Mouse (Mus musculus) layer of hippocampus, adult 11-12 months (tissue): ENCODE measurements around the gene Ppp1r10.

Experiments used
- DNase-seq: peaks from one replicate; pipeline ENCODE4 v3.0.0; 2022; ENCODE audit warnings: low spot score

The Ppp1r10 gene

DNA sequence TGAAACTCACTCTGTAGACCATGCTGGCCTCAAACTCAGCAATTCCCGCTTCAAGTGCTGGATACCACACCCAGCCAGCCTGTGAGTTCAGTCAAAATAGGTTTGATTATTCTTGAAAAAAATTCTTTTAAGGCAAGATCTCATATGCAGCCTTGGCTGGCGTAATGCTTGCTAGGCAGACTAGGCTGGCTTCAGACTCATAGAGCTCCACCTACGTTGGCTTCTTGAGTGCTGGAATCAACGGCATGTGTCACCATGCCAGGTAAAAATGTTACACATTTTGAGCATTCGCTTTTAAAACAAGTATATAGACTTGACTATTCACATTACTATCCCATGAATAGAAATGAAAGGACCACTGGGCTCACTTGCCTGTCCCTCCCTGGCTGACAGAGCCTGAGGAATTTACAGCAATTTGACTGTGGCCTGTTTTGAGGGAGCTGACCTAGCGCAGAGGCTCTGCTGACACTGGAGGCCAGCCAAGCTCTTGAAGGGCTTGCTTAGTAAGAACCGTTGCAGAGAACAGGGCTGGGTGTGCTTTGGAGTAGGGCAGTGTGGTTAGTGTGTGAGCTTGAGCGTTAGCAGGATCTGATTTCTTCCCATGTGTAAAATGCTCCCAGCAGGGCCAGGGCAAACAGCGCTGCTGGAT, 12.8 kb upstream of the Ppp1r10 start:
- no peak for DNase-seq

- no peak for DNase-seq
These were observed 12.3 kb upstream of the Ppp1r10 start for GRCm38 (mm10) chr17:35903992-35904355.

- no peak for DNase-seq
These were observed 10.6 kb upstream of the Ppp1r10 start for GRCm38 (mm10) chr17:35905587-35905986.

DNA sequence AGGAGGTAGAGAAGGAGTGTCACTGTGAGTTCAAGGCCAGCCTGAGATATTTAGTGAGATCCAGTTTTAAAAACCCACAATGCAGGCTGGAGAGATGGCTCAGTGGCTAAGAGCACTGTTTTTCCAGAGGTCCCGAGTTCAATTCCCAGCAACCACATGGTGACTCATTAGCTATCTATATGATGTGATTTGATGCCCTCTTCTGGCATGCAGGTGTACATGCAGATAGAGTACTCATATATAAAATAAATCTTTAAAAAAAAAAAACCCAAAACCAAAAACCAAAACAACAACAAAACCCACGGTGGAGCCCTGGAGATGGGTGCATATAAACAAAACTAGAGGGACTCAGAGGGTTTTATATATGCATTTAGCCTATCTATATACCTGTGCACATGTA, 8.6 kb upstream of the Ppp1r10 start:
- no peak for DNase-seq

DNA sequence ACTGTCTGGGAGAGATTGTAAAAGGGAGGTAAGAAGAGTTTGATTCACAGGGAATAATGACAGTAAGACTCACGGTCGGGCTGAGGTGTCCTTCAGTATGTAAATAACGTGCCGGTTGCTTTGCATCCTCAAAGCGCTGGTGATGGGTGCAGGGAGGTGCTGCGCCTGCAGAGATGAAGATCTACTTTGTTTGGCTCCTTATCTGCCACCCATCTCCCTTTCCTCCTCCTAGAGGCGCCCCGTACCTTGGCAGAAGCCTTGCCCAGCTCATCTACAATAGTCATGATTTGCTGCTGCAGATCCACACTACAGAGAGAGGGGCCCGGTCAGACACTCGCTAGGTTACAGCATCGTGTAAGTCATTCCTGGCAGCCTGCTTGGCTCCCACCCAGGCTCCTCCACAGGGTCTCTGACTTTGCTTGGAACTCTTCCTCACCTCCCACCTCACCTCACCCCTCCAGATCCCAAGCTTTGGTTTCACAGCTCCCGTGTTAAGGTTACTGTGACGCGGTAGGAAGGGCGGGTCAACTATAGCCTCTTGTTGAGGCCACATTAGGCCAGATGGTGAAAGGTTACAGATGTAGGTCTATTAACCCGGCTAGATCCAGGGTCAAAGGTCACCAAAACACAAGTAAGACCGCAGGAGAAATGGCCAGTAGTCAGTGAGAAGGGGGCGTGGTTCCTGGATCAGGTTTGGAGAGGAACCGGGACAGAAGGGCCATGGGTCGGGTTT, 6.9 kb upstream of the Ppp1r10 start:
- no peak for DNase-seq

GRCm38 (mm10) chr17:35909919-35910369, 6.3 kb upstream of the Ppp1r10 start, which contains the start of gene Atat1:
Gene Atat1 (minus strand): TSS chr17:35910075.
- peak; percentile 96 for DNase-seq

DNA sequence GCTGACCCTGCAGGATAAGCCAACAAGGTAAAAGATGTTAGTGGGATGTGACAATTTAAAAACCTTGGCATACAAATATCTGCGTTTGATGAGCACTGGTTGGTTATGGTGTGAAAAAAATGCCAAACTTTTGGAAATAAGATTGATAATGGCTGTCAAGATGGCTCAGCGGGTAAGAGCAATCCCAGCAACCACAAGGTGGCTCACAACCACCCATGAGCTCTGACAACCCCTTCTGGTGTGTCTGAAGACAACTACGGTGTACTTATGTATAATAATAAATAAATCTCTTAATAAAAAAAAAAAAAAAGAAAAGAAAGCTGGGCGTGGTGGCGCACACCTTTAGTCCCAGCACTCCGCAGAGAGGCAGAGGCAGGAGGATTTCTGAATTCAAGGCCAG, 1.3 kb upstream of the Ppp1r10 start:
- DNase-seq: no peak

- no peak for DNase-seq
These were observed 517 bp upstream of the Ppp1r10 start for GRCm38 (mm10) chr17:35915538-35916296.

GRCm38 (mm10) chr17:35917143-35917462, 869 bp downstream of the Ppp1r10 start:
- no peak for DNase-seq

DNA sequence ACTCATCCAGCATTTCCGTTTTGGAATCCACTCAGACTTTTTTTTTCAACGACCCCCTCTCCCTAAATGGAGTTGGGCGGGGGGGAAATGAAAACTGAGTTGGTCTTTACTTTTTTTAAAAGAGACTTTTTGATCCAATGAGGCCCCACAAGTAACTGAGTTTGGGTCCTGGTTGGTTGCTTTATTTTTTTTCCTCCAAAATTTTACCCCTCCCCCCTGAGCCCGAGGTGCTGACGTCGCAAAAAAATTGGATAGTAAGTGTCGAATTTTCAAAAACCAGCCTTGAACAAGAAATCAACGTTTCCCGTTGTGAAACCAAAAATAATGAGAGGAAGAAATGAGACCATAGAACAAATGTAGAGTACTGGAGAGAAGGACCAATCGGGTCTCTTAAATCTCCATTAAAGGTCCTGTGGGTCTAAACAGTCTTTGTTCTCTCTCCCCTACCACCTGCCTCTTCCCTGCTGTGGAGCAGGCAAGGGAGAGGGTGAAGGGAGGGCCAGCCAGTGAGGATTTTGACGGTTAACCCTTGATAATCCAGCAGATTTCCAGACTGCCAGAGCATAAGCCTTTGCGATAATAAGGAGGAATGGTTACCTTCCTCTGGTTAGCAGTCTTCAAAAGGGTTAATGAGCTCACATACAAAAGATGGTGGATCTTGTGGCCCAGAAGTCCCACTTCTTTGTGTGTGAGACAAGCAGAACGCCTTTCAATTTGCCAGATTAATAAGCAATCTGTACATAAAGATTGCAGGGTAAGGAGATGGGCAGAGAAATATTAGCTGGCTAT, 1.4 kb downstream of the Ppp1r10 start:
- DNase-seq: peak; percentile 68

DNA sequence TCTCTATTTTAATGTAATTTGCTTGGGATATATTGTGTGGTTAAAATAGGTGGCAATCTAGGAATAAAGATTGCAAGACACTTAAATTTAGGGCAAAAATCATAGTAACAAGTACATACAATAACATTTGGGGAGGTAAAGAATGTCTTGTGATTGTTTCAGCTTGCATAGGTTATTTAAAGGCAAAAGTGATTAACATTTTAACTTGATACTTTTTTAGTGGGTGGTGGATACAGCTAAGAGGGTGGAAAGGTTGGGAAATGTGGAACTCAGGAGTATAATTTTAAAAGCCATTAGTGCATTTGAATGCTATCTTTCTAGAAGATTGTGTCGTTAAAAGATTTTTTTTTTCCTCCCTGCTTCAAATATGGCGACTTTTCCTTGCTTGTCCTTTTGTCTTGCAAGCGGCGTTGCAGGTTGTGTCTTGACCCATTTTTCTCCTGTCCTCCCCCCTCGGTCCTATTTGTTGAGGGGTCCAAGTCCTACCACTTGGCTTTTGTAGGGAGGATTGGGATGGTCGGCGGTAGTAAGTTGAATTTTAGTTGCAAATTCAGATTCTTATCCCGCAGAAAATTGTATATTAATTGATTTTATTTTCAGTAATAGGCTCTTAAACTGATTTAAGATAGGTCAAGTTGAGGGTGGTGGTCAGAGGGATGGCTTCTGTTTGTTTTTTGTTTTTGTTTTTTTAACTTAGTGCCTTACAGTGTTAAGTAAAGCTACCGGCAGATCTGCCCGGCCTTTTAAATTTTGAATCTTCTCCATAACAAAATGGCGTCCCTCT, 2.2 kb downstream of the Ppp1r10 start:
- DNase-seq: no peak

- DNase-seq: peak; percentile 97
These were observed 3.0 kb downstream of the Ppp1r10 start for GRCm38 (mm10) chr17:35919060-35919715.

- no peak for DNase-seq
These were observed 3.6 kb downstream of the Ppp1r10 start for GRCm38 (mm10) chr17:35919864-35920301.

DNA sequence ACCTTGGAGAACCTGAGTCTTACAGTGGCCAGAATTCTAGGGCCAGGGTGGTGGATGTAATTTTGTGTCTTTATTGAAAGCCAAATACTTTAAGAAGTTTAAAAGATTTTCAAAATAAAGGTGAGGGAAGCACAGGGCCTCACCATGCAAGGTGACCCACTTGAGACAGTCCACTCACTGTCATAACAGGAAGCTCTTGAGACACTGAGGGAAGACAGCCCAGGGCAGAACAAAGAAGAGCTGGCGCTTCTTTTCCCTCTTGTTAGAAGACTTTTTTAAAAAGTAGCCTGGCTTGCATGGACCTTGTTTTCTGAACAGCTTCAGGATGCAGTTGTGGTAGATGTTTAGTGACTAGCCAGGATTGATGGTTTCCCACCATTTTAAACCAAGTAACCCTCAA, 4.2 kb downstream of the Ppp1r10 start:
- no peak for DNase-seq

GRCm38 (mm10) chr17:35920862-35921562, 4.8 kb downstream of the Ppp1r10 start:
- DNase-seq: no peak

- no peak for DNase-seq
These were observed 5.5 kb downstream of the Ppp1r10 start for GRCm38 (mm10) chr17:35921710-35922109.

- DNase-seq: no peak
These were observed 6.3 kb downstream of the Ppp1r10 start for GRCm38 (mm10) chr17:35922566-35922965.

- no peak for DNase-seq
These were observed 7.0 kb downstream of the Ppp1r10 start for GRCm38 (mm10) chr17:35923281-35923680.

- DNase-seq: no peak
These were observed 11.2 kb downstream of the Ppp1r10 start for GRCm38 (mm10) chr17:35927471-35927870.

DNA sequence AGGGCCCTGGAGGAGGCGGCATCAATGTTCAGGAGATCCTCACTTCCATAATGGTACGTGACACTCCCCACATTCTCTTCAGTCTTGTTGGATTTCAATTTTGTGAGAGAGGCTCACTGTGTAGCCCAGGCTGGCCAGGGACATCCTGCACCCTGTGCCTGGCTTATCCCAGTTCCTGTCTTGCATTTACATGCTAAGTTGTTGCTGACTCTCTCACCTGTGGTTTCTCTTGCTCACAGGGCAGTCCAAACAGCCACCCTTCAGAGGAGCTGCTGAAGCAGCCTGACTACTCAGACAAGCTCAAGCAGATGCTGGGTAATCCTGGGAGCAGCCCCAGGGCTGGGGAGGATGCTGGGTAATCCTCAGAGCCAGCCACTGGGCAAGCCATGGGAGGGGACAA, 13.3 kb downstream of the Ppp1r10 start:
- DNase-seq: no peak
